Mouse (Mus musculus) embryonic facial prominence, embryonic 11.5 days (tissue): ENCODE data around the gene Tmem150a. TPM values are rescaled to one million over a fixed set of nuclear protein-coding genes. Genes with fewer than 3 reads are reported as not detected.

Source experiments
- ATAC-seq: fragments of 200-750 bp; cut with Nextera tagmentation; replicated peaks from 2 replicates; pipeline ENCODE4 v1.8.0; 2017; ENCODE audit warnings: low read depth; ENCODE audit not compliant: insufficient number of reproducible peaks, low FRiP score, low TSS enrichment
- DNase-seq: peaks from one replicate; pipeline ENCODE4 v3.0.0-alpha.2; 2015; ENCODE audit warnings: low spot score
- H3K27ac ChIP-seq: fragments of 300-500 bp; sonication (generic); replicated peaks from 2 replicates; pipeline ENCODE4 v1.5.1; 2014; ENCODE audit warnings: mild to moderate bottlenecking, low read depth, low read length, control low read depth
- H3K27me3 ChIP-seq: fragments of 300-500 bp; sonication (generic); 2 replicates; pipeline ENCODE4 v1.6.1; 2014; ENCODE audit warnings: mild to moderate bottlenecking, low read length, moderate library complexity, mixed read lengths; ENCODE audit not compliant: control insufficient read depth, insufficient read depth
- H3K36me3 ChIP-seq: fragments of 300-500 bp; sonication (generic); replicated peaks from 2 replicates; pipeline ENCODE4 v1.6.1; 2014; ENCODE audit warnings: low read depth, mild to moderate bottlenecking, low read length, moderate library complexity, mixed read lengths; ENCODE audit not compliant: control insufficient read depth, insufficient read depth
- H3K4me1 ChIP-seq: fragments of 300-500 bp; sonication (generic); 2 replicates; pipeline ENCODE4 v1.6.1; 2014; ENCODE audit warnings: low read length, mixed read lengths; ENCODE audit not compliant: control insufficient read depth, insufficient read depth
- H3K4me2 ChIP-seq: fragments of 300-500 bp; sonication (generic); 2 replicates; pipeline ENCODE4 v1.6.1; 2014; ENCODE audit warnings: low read depth, mild to moderate bottlenecking, control low read depth, low read length, moderate library complexity
- H3K4me3 ChIP-seq: fragments of 300-500 bp; sonication (generic); 2 replicates; pipeline ENCODE4 v1.5.1; 2014; ENCODE audit warnings: low read depth, low read length, control low read depth
- H3K9ac ChIP-seq: fragments of 300-500 bp; sonication (generic); replicated peaks from 2 replicates; pipeline ENCODE4 v1.6.1; 2014; ENCODE audit warnings: mild to moderate bottlenecking, control low read depth, low read length
- H3K9me3 ChIP-seq: fragments of 300-500 bp; sonication (generic); replicated peaks from 2 replicates; pipeline ENCODE4 v1.6.1; 2016; ENCODE audit warnings: mild to moderate bottlenecking, low read length, inconsistent platforms, mixed read lengths; ENCODE audit not compliant: control insufficient read depth
- WGBS: fragments of 180-500 bp; shearing (Covaris S2); extraction: QIAGEN DNeasy Blood & Tissue Kit; methylation state at CpG from one replicate; pipeline ENCODE4 v1.1.7; 2014; 5-methylcytosine and 5-hydroxymethylcytosine counted together
- polyA plus RNA-seq: library from polyadenylated mRNA; unstranded; fragments of >200 nt; fragmentation: Nextera tagmentation; extraction: Ambion mirVana; gene quantifications from 2 replicates; pipeline ENCODE4 v1.2.1, GENCODE M21; 2014

The Tmem150a gene
- polyA plus RNA-seq, 1 experiment from 2014 or later = 7.9 TPM

DNA sequence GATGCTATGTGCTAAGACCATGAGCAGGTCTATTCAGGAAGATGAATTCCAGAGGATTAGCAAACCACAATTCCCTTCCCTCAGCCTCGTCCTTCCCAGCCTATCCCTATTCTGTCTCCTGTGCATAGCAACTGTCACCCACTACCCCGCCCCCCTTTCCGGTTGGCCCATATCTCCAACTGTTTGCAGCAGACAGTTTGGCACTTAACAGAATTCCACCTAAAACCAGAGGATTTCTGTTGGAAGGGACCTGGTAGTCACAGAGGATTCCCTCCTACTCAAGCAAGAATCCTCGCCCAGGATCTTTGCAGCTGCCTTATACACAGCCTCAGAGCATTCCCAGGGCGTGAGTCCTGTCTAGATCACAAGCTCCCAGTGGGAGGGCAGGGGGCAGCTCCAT lies 15.9 kb downstream of the Tmem150a start:
- H3K9ac ChIP-seq = no peak overlapping the region
- ATAC-seq = no peak
- no peak overlapping the region for H3K27ac ChIP-seq
- H3K4me3 ChIP-seq = no peak overlapping the region
- no peak overlapping the region for H3K4me2 ChIP-seq
- H3K9me3 ChIP-seq = no peaks in the 10 kb centered on the region
- no peaks in the 10 kb centered on the region for H3K27me3 ChIP-seq
- no peaks in the 10 kb centered on the region for H3K36me3 ChIP-seq
- 47% methylated on average over 5 of the region's 5 CpGs for WGBS
- DNase-seq = no peak
- H3K4me1 ChIP-seq = no peaks in the 10 kb centered on the region

DNA sequence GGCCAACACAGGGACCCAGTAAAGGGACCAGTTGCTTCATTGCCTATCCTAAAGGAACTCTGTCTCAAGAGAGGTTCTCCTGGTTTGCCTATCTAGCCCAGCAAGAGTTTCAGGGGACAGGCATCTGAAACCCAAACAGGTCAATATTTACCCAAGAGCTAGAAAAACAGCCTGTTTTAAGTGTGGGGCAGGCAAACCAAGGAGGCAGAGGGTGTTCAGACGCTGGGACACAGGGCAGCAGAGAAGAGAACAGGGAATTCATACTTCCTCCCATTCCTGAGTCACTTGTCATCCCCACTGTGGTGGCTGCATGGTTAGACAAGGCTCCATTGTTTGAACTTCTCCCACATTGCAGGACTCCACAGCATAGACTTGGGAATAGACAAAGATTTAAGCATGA lies 16.3 kb downstream of the Tmem150a start:
- WGBS = 20% methylated on average over 1 of the region's 1 CpGs
- Histone ChIP-seq H3K9ac (no peak overlapping the region), H3K27ac (no peak overlapping the region), H3K4me3 (no peak overlapping the region), H3K4me2 (no peak overlapping the region), H3K9me3 (no peaks in the 10 kb centered on the region), H3K4me1 (no peaks in the 10 kb centered on the region), H3K27me3 (no peaks in the 10 kb centered on the region), H3K36me3 (no peaks in the 10 kb centered on the region)
- DNase-seq = no peak
- no peak for ATAC-seq

DNA sequence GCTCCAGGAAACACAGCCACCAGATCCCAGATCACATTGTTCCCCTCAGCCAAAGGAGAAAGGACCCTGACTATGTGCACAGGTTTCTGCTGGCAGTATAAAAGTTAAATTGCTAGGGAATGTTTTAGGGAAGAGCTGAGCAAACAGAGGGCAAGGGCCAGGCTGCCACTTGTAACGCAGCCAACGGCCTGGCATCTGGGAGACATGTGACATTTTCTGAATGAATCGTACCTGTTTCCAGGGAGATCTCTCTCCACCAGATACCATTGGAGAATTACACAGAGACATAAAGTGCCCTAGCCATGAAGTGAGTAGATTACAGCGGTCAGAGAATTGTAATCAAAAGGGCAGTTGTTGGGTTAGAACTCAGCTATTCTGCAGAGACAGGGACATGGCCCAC lies 17.9 kb downstream of the Tmem150a start:
- no peaks in the 10 kb centered on the region for H3K27me3 ChIP-seq
- no peak for ATAC-seq
- H3K36me3 ChIP-seq = no peaks in the 10 kb centered on the region
- 86% methylated on average over 4 of the region's 4 CpGs for WGBS
- no peak overlapping the region for H3K4me3 ChIP-seq
- no peak overlapping the region for H3K27ac ChIP-seq
- no peak overlapping the region for H3K9ac ChIP-seq
- DNase-seq = no peak
- H3K9me3 ChIP-seq = no peaks in the 10 kb centered on the region
- H3K4me2 ChIP-seq = no peak overlapping the region
- H3K4me1 ChIP-seq = no peaks in the 10 kb centered on the region

DNA sequence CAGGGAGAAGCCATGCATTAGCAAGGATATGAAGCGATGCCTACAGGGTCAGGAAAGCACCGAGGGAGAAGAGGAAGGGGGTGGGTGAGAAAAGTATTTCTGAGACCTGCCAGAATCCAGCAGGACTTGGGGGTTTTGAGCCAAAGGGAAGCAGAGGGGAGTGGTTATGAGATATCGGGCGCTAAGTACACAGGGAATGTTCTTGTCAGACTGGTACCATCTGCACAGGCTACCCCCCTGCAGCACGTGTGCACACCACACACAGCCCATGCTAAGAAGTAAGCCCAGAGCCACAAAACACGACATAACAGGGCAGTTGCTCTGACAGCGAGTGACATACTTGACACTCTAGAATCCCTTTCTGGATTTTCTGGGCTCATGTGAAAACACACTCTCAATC lies 19.0 kb downstream of the Tmem150a start:
- Histone ChIP-seq H3K9ac (no peak overlapping the region), H3K9me3 (no peaks in the 10 kb centered on the region), H3K4me3 (no peak overlapping the region), H3K4me1 (no peaks in the 10 kb centered on the region), H3K36me3 (no peaks in the 10 kb centered on the region), H3K4me2 (no peak overlapping the region), H3K27ac (no peak overlapping the region), H3K27me3 (no peaks in the 10 kb centered on the region; the same call in 1 of the 2 replicates)
- DNase-seq = no peak
- no peak for ATAC-seq
- 71% methylated on average over 7 of the region's 7 CpGs for WGBS

DNA sequence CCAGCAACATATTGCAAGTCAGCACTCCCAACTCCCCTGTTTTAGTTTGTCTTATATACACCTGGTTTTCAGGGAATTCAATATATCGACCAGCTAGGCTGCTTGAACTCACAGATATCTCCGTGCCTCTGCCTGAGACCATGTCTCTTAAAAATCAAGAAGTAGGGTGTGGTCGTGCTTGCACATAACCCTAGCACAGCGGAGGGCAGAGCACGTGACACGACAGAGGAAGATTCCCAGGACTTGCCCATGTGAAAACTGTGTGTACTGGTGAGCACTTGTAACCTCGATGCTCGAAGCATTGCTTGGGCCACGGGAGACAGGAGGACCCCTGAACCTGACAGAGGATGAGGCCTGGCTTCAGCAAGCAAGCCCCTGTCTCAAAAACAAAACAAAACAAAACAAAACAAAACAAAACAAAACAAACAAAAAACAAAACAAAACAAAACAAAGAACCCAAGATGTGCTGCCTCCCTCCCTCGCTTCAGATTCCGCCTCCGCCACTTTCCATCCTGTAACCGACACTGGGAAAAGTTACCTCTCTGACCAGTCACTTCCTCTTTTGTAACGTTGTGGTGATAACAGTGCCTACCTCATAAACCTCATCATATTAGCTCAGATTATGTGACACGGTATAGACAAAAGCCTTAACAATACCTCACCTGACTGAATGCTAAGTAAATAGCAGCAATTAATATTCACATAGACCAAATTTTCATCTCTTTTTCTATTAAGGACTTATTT lies 19.7 kb downstream of the Tmem150a start:
- no peak overlapping the region for H3K9ac ChIP-seq
- no peaks in the 10 kb centered on the region for H3K36me3 ChIP-seq
- no peaks in the 10 kb centered on the region for H3K9me3 ChIP-seq
- no peak overlapping the region for H3K4me2 ChIP-seq
- no peak overlapping the region for H3K4me3 ChIP-seq
- H3K27me3 ChIP-seq = peaks cover 2% of the 10 kb centered on the region; the same call in 1 of the 2 replicates
- 78% methylated on average over 15 of the region's 15 CpGs for WGBS
- H3K27ac ChIP-seq = no peak overlapping the region
- no peak for ATAC-seq
- H3K4me1 ChIP-seq = no peaks in the 10 kb centered on the region
- DNase-seq = no peak

DNA sequence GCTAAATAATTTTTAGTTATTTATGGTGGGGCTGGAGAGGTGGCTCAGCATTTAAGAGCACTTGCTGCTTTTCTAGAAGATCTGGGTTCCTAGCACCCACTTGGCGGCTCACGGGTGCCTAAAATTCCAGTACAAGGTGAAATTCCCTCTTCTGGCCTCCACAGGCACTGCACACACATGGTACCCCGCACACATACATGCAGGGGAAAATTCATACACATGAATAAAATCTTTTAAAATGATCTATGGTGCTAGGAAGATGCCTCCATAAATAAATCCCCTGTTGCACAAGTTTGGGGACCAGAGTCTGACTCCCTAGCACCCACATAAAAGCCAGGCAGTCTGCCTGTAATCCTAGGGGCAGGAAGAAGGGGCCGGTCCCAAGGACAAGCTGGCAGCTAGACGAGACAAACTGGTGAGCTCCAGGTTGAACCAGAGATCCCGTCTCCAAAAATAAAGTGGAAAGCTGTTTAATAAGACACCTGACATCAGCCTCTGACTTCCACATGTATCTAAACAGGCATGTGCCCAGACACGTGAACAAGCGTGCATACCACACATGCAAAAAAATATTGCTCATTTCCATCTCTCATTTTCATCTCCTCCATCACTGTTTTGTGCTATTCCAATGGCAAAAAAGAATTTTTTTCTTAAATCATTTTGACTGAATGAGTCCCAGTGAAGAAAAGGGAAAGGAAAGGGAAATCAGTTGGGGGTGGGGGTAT lies 23.4 kb downstream of the Tmem150a start:
- Histone ChIP-seq H3K9ac (no peak overlapping the region), H3K36me3 (no peaks in the 10 kb centered on the region), H3K9me3 (no peaks in the 10 kb centered on the region), H3K27ac (no peak overlapping the region), H3K4me2 (no peak overlapping the region), H3K27me3 (peaks cover 5% of the 10 kb centered on the region; the same call in 1 of the 2 replicates), H3K4me1 (no peaks in the 10 kb centered on the region; the same call in 1 of the 2 replicates), H3K4me3 (no peak overlapping the region)
- no peak for DNase-seq
- 84% methylated on average over 8 of the region's 8 CpGs for WGBS
- no peak for ATAC-seq

DNA sequence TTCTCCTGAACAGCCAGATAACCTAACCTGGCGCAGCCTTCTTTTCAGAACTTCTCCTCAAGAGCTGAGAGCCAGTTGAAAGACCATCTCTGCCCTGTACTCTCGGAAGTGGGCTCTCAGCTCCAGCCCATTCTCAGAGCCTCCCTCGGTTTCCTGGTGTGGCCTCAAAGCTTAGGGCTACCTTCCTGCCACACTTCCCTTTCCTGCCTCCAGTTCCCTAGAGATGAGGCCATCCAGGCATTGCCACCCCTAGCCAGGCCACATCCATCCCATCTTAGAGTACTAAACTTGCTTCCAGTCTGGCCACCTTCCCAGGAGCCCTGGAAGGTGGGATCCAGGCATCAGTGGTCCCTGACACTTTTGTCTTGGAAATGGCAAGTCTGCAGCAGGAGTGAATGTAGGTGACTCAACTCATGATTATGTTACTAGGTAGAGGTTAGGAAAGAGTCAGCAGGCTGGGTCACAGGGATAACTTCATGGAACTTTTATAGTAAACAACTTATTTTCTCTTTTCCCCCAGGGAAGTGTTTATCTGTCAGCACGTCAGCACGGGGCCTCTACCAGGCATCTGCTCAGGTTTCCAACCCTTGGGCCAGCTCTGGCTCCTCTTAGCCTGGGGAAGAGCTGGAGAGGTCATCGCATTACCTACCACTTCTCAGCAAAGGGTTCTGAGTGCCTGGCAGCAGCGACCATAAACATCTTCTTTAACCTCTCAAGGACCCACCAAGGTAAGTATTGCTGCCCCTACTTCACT lies 24.3 kb downstream of the Tmem150a start:
- WGBS = 33% methylated on average over 7 of the region's 7 CpGs
- H3K4me2 ChIP-seq = peak overlapping the region; percentile 84
- peaks cover 5% of the 10 kb centered on the region; the same call in 1 of the 2 replicates for H3K27me3 ChIP-seq
- DNase-seq = no peak
- no peaks in the 10 kb centered on the region for H3K36me3 ChIP-seq
- peak overlapping the region; percentile 35; the same call in 1 of the 2 replicates for H3K27ac ChIP-seq
- peak overlapping the region; percentile 63 for H3K9ac ChIP-seq
- ATAC-seq = no peak
- no peaks in the 10 kb centered on the region; the same call in 1 of the 2 replicates for H3K4me1 ChIP-seq
- H3K9me3 ChIP-seq = no peaks in the 10 kb centered on the region
- peak overlapping the region; percentile 45 for H3K4me3 ChIP-seq
